Mouse (Mus musculus) liver, adult 2 months (tissue): ENCODE data around the gene Psmd8.

Source experiments
- CTCF ChIP-seq: fragments of 200-500 bp; IDR thresholded peaks from 2 replicates; pipeline ENCODE4 v1.5.1; 2011; ENCODE audit warnings: low read depth, low read length, control low read depth
- POLR2A ChIP-seq: fragments of 200-500 bp; IDR thresholded peaks from 2 replicates; pipeline ENCODE4 v1.6.1; 2011; ENCODE audit warnings: low read length, control low read depth; ENCODE audit not compliant: insufficient read depth; ENCODE audit errors: extremely low read depth

DNA sequence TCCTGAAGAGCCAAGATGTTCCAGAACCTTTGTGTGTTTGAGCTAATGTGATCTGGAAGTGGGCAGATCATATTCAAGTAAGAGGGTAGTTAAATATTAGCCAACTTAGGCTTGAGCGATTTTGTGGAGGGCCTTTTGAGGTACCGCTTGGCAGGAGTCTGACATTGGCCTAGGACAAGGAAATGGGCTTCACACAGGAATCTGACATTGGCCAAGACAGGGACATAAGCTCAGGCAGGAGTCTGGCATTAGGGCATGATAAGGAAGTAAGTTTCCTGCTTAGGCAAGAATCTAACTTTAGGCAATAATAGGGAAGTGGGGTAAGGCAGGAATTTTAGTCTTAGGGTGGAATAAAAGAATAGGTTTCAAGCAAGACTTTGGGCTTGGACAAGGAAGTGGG lies 33.7 kb upstream of the Psmd8 start:
- TF ChIP-seq CTCF (no peak), POLR2A (no peak)
